Comparison of ENCODE assay signal across 14 mouse cellular contexts in the genomic region with DNA sequence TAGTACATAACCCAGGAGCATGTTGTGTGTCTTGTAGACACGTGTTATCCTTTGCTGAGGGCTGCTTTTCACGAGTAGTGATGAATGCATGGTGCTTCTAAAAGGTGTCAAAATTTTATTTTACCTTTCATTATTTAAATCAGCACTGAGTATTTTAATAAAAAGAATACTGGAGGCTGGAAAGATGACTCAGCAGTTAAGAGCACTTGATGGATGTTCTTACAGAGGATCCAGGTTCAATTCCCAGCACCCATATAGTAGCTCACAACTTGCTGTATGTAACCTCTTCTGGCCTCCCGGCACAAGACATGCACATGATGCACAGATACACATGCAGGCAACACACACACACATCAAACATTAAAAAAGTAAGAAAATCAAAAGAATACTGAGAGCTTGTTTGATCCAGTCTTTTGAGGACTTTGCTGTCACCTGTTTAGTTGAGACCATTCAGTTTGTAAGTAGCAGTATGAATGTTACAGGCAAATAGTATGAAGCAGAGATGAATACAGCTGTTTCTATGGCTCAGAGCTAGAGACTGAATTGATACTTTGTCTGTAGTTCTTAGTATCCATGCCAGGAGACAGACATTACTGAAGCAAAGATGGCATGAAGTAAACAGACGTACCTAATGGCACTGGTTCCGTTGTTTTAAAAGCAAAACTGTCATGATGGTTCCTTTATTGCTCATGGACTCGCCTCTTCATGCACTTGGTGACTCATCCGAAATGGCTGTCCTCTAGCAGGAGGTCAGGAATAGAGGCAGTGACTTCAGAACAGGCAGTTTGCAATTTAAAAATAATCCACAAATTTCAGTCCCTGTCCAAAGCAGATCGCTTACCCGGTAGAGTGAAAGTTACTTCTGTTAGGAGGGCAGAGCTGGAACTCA. TPM values are rescaled to one million over a fixed set of nuclear protein-coding genes. Genes with fewer than 3 reads are reported as not detected.
A peak's percentile ranks its signal among the peaks of the same experiment; 100 is the strongest.
DNase-seq lines count a peak whose midpoint lies in the region; TF ChIP-seq lines count a peak whose summit lies in the region.
"Had no signal": no experiment of that assay in that cellular context is flagged by ENCODE, and none has a peak within 500 bp of the region (broad histone marks: within the 10 kb centered on the region; RNA-seq: fewer than 3 reads in every experiment).

No protein-coding gene starts in this region.

- dilution Hi-C loops in CH12.LX (cut with MboI; ENCODE audit: extremely low pct_ligation_motif_present, extremely low pct_unique_long_range_greater_than_20kb, low sequenced_read_pairs) = no loop called here

- 0 out of 2 replicates have a peak overlapping the region, but pooled peaks have one; percentile 8 for H3K9ac ChIP-seq in CH12.LX (ENCODE audit: insufficient read depth, low read depth)
- H3K9ac ChIP-seq: forebrain, postnatal 0 days; limb, embryonic 12.5 days; liver, postnatal 0 days had no signal

- TF ChIP-seq POLR2A in CH12.LX (IDR thresholded peaks at IDR 0.05; ENCODE audit: low read depth, low read length) = no peak

- intact Hi-C loops in gastrocnemius, adult 2 months (cut with DNase I) = no loop called here

- H3K4me3 ChIP-seq in gastrocnemius, adult 2 months = peak overlapping the region; percentile 39
- H3K4me3 ChIP-seq in CH12.LX (replicated peaks in 1 of 3; ENCODE audit: low read depth in 2 of 3, low read length in 2 of 3, poor library complexity in 1 of 3) = no peak overlapping the region
- H3K4me3 ChIP-seq: limb, embryonic 12.5 days had no signal

- H3K9me3 ChIP-seq in CH12.LX (replicated peaks; ENCODE audit: low read length) = no peaks in the 10 kb centered on the region
- H3K9me3 ChIP-seq: limb, embryonic 12.5 days had no signal

- in situ Hi-C loops in CH12.LX (cut with MboI; ENCODE audit: low pct_ligation_motif_present, low pct_unique_long_range_greater_than_20kb, low sequenced_read_pairs) = no loop called here

- H3K36me3 ChIP-seq in CH12.LX (replicated peaks in 1 of 2; ENCODE audit: control insufficient read depth in 1 of 2, insufficient read depth in 1 of 2, low read length in 1 of 2) = peaks cover 4 to 26% of the 10 kb centered on the region in 2 experiments
- H3K36me3 ChIP-seq: limb, embryonic 12.5 days had no signal

- TF ChIP-seq EP300 in CH12.LX (IDR thresholded peaks at IDR 0.05; ENCODE audit: low read length) = peak; percentile 51

- TF ChIP-seq CTCF in gastrocnemius, adult 2 months (IDR thresholded peaks at IDR 0.05) = no peak
- TF ChIP-seq CTCF in CH12.LX (conservative IDR thresholded peaks at IDR 0.05 in 1 of 2, IDR thresholded peaks at IDR 0.05 in 1 of 2; ENCODE audit: low read depth in 2 of 2, low read length in 2 of 2) = no peak

- H3K27ac ChIP-seq in gastrocnemius, adult 2 months = peak overlapping the region; percentile 82
- H3K27ac ChIP-seq in CH12.LX (ENCODE audit: insufficient read depth, low read depth) = peak overlapping the region; percentile 61
- H3K27ac ChIP-seq: limb, embryonic 12.5 days had no signal

- peak overlapping the region; percentile 53 for H3K4me2 ChIP-seq in CH12.LX (ENCODE audit: insufficient read depth, low read depth, poor library complexity, severe bottlenecking)
- H3K4me2 ChIP-seq: limb, embryonic 12.5 days had no signal

- H3K4me1 ChIP-seq in CH12.LX (ENCODE audit: control insufficient read depth in 1 of 2, insufficient read depth in 2 of 2) = peaks cover 7 to 80% of the 10 kb centered on the region in 2 experiments

- no peak for DNase-seq in gastrocnemius, adult 2 months
- DNase-seq in gastrocnemius, postnatal 10 days = no peak
- peak; percentile 22 for DNase-seq in 3134 (ENCODE audit: extremely low read depth, insufficient read length, low spot score)
- DNase-seq in CH12.LX (ENCODE audit: extremely low read depth) = peak; percentile 56
- peak; percentile 52 for DNase-seq in induced T-regulatory cell, adult 2 months (ENCODE audit: low read depth)
- no peak for DNase-seq in kidney, postnatal 25 days
- DNase-seq in urinary bladder, postnatal 4 days (ENCODE audit: low spot score in 2 of 2) = no peak
- DNase-seq: forebrain, postnatal 0 days; heart, adult 18-20 months; kidney, postnatal 14 days; liver, postnatal 0 days; right cerebral cortex, postnatal 14 days; thymus, postnatal 14 days had no signal

- no peak for TF ChIP-seq RAD21 in CH12.LX (IDR thresholded peaks at IDR 0.05; ENCODE audit: low read depth, low read length)

- H3K79me2 ChIP-seq in CH12.LX (replicated peaks; ENCODE audit: control insufficient read depth, extremely low read depth, insufficient read depth, poor library complexity, severe bottlenecking) = peaks cover 79% of the 10 kb centered on the region

- no peaks in the 10 kb centered on the region for H3K27me3 ChIP-seq in CH12.LX (replicated peaks)
- H3K27me3 ChIP-seq: limb, embryonic 12.5 days had no signal

TF ChIP-seq in CH12.LX, 34 proteins besides CTCF, POLR2A, EP300 and RAD21:
- TF ChIP-seq ETS1 (conservative IDR thresholded peaks at IDR 0.05; ENCODE audit: low read depth, low read length) = peak; percentile 24; the same call in 1 of the 2 replicates
- TF ChIP-seq JUND (conservative IDR thresholded peaks at IDR 0.05; ENCODE audit: low read depth, low read length) = 0 out of 2 replicates have a peak, but pooled peaks have one; percentile 17
- no peak for TF ChIP-seq E2F4 (IDR thresholded peaks at IDR 0.05; ENCODE audit: insufficient replicate concordance, low read depth, low read length)
- no peak for TF ChIP-seq TBP (conservative IDR thresholded peaks at IDR 0.05; ENCODE audit: low read depth, low read length)
- 0 out of 2 replicates have a peak, but pooled peaks have one; percentile 25 for TF ChIP-seq IRF4 (IDR thresholded peaks at IDR 0.05; ENCODE audit: low read depth, low read length)
- 0 out of 2 replicates have a peak, but pooled peaks have one; percentile 38 for TF ChIP-seq CHD1 (IDR thresholded peaks at IDR 0.05; ENCODE audit: low read depth, low read length)
- 0 out of 2 replicates have a peak, but pooled peaks have one; percentile 56 for TF ChIP-seq MAFK (IDR thresholded peaks at IDR 0.05; ENCODE audit: insufficient replicate concordance, low read length)
- TF ChIP-seq BHLHE40 (IDR thresholded peaks at IDR 0.05; ENCODE audit: low read depth, low read length) = peak; percentile 52

RNA-seq across cellular contexts. Expression of gene Dyrk1a, which starts 39.1 kb away (rescaled TPM):
- total RNA-seq in gastrocnemius, adult 2 months (2021) = 10 to 100 TPM; 94.4 to 98.0 TPM
- 10 to 100 TPM; 83.9 to 93.5 TPM for total RNA-seq in gastrocnemius, postnatal 10 days (2021)
- total RNA-seq in CH12.LX (2012; rRNA removed) = 32.4 and 36.1 TPM in 2 replicates
- 39.2 and 40.4 TPM in 2 replicates for total RNA-seq in CH12.LX (2014; rRNA removed)
- polyA plus RNA-seq in CH12.LX (2012; ENCODE audit: insufficient read length, low read depth) = 42.9 and 53.7 TPM in 2 replicates

Comparison
In these comparisons a context has a peak if more than half of its experiments do, and no peak if none do; other contexts are left out.
1. DNase-seq: peak in 3134 (single experiment), CH12.LX (single experiment) and induced T-regulatory cell, adult 2 months (single experiment); none in gastrocnemius, adult 2 months (single experiment), gastrocnemius, postnatal 10 days (single experiment), kidney, postnatal 25 days (0 of 2) and urinary bladder, postnatal 4 days (0 of 2).